Mouse (Mus musculus): ENCODE measurements around the gene Cactin.

The Cactin gene

DNA sequence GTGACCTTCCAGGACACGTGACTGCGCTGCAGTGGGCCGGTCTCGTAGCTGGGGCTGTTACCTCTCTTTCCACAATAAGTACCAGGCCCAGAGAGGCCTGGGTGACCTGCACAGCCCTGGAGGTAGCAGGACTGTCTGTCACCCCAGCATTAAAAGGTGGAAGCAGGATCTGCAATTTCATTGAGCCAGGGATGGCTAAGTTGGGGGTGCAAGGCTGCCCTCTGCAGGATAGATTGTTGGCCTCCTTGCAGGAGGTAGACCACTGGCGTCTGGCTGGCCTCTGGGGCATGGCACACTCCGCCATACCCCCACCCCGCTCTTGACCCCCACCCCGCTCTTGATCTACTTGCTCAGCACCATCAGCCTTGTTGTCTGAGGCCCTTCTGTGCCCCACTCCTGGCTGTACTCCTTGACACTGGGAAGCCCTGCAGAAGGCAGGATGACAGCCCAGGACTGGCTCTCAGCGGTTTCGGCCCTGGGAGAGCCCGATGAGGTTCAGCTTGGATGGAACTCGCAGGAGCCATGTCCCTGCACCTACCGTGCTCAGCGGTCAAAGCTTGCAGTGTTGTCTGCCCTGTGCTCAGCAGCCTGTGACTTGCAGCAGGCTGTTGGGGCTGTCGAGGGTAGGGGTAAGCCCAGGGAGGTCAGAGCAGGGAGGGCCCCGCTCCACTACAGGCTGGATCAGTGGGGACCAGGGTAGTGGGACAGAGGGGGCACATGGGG is 4.4 kb upstream of the Cactin start:
- in situ Hi-C loops (cut with MboI, MseI): no loop called here

DNA sequence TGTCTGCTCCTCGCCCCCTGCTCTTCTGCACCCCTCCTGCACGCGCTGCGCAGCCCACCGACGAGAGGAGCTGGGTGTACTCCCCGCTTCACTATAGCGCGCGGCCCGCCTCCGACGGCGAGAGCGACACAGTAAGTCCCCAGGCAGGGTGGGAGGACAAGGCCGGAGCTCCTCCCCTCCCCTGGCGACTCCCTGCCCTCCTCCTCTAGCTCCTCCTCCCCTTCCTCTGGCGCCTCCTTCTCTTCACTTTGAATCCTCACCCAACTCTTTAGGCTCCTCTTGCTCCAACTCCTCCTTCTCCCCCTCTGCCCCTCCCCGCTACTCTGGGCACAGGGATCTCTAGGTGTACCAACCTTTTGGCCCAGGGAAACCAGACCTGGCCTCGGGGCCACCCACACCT is 3.6 kb upstream of the Cactin start:
- in situ Hi-C loops (cut with MboI, MseI): no loop called here

DNA sequence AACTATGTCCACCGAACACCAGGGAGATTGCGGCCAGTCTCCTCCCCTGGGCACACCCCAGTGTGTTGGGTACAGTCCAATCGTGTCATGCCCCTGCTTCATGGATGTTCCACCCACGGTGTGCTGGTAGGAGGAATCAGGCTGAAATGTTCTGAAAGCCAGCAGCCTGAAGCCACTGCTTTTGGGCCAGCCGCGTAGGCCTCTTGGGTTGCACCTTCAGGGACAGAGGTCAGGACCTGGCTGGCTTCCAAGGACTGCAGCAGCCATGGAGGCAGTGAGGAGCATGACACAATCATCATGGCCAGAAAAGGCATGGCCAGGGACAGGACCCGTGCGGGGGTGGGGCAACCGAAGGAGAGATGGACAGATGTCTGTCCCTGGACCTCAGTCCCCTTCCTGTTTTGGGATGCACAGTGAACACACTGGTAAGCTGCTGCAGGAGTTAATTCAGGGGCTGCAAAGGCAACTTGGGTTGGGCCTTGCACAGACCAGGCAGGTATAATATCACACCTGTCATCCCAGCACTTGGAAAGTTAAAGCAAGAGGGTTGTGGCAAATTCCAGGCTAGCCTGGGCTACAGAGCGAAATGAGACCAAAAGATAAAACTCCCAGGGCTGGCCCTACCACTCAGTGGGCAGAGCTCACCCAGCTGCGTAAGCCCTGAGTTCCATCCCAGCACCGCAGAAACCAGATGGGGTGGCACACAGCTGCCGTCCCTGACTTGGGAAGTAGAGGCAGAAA is 2.1 kb upstream of the Cactin start:
- in situ Hi-C loops (cut with MboI, MseI): no loop called here

DNA sequence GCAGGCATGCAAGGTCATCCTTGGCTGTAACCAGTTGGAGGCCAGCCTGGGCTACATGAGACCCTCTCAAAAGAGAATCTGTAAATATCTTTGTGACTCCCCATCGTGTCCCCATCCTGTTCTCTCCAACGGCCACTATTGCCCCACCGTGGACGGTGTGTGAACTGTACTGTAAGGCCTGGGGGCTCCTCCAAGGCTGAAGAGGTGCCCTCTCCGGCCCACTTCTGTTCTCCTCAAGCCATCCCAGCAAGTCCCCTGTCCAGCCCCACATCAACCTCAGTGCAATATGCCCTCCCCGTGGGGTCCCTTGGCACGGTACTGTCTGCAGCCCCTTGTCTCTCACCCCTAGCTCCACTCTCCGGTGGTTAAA is 1.6 kb upstream of the Cactin start:
- in situ Hi-C loops (cut with MboI, MseI): no loop called here

DNA sequence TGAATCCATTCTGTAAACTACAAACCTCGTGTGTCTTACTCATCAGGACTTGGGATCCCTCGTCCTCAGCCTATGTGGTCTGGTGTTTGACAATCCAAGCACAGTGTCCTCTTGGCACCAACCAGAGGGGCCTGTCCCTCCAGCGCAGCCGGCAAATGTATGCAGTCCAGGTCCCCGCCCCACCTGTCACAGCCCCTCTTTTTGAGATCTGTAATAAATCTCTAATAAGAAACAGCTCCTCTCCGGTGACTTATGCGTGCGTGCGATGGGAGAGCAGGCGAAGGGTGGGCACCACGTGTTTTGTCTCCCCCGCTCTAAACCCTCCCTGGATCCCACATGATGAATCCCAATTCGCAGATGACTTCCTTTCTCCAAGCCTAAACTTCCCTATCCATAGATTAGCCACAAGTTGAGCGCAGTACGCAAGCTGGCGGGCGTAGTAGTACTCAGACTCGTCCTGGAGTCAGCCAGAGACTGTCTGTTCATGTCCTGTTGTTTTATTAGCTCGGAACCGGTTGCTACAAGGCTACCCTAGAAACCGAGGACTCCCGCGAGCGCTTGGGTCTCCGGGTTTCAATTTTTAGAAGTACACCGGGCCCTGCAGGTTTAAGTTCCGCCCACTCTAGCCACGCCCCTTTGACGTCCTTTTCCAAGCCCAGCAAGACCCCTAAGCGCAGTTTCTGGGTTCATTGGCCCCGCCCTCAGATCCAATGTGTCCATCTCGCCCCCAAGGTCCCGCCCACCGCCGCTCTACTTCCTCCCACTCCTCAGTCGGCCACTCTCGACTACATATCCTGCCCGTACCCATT is 958 bp upstream of the Cactin start:
- in situ Hi-C loops (cut with MboI, MseI): loop anchor here in 1 of 2 experiments (5.0 kb wide), 1 partner anchor 33 kb away; no protein-coding TSS in a partner anchor

DNA sequence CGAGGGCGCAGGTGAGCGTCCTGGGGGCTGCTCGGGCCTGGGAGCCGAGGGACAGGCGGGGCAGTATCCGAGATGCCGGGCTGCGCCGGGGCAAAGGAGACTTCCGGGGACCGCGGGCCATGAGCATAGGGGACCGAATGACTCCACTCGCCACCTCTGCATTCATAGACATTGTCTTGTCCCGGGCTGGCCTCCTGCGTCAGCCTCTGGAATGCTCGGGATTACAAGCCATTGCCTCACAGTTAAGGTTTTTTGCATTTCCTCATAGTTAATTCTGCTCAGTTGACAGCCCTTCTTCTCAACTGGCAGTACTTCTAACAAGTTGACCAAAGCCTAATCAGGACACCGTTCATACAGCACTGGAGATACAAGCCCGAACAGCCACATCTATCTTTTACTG is 533 bp downstream of the Cactin start:
- in situ Hi-C loops (cut with MboI, MseI): loop anchor here in 1 of 2 experiments (5.0 kb wide), 1 partner anchor 34 kb away; no protein-coding TSS in a partner anchor

DNA sequence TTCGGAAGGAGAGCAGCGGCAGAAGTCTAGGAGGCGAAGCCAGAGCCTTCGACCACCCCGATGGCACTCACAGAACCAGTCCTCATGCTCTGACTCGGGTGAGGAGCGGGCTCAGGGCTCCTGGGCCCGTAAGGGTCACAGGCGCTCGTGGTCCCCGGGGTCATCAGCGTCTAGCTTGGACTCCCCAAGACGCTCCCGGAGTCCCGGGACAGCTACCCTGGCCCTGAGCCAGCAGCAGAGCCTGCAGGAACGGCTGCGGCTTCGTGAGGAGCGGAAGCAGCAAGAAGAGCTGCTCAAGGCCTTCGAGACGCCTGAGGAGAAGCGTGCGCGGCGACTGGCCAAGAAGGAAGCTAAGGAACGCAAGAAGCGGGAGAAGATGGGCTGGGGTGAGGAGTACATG is 1.5 kb downstream of the Cactin start:
- in situ Hi-C loops (cut with MboI, MseI): loop anchor here in 1 of 2 experiments (5.0 kb wide), 1 partner anchor 35 kb away; no protein-coding TSS in a partner anchor

DNA sequence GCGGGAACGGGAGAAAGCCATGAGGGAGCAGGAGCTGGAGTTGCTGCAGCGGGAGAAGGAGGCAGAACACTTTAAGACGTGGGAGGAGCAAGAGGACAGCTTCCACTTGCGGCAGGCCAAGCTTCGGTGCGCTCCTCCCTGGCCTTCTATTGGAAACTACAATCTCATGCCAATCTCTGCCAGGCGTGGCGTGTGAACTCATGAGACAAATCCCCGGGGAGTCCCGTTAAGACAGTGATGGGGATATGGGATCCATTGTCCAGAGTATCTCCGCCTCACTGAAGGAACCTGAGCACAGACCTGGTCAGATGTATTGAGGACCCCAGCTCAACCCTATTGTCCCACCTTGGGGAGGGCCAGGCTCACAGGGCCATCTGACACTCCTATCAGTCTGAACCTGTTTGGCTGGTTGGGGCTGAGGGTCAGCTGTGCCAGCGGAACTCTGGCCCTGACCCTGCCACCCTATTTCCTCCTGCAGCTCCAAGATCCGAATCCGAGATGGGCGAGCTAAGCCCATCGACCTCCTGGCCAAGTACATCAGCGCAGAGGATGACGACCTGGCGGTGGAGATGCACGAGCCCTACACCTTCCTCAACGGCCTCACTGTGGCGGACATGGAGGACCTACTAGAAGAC is 2.4 kb downstream of the Cactin start:
- in situ Hi-C loops (cut with MboI, MseI): loop anchor here in 1 of 2 experiments (5.0 kb wide), 1 partner anchor 36 kb away; no protein-coding TSS in a partner anchor

DNA sequence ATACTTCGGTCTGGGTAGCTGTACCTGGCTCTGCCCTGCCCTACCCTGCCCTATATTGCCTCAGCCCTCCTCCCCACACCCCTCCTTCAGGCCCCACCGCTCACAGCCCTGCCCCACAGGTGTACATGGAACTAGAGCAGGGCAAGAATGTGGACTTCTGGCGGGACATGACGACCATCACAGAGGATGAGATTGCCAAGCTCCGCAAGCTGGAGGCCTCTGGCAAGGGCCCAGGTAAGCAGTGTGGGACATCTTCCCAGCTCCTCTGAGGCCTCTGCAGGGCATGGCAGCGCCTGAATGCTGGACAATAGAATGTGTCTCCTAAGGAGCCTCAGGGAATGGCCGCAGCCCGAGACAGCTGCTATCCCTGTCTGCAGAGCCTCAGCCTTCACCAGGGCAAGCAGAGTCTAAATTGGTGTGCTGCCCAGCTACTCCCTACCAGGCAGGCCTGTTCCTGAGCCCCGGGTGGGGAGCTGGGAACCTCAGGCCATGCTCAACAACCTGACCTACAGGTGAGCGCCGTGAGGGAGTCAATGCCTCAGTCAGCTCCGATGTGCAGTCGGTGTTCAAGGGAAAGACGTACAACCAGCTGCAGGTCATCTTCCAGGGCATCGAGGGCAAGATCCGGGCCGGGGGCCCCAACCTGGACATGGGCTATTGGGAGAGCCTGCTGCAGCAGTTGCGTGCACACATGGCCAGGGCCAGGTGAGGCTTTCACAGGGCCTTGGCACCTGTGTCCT is 3.1 kb downstream of the Cactin start:
- in situ Hi-C loops (cut with MboI, MseI): loop anchor here in 1 of 2 experiments (5.0 kb wide), 1 partner anchor 37 kb away; no protein-coding TSS in a partner anchor

DNA sequence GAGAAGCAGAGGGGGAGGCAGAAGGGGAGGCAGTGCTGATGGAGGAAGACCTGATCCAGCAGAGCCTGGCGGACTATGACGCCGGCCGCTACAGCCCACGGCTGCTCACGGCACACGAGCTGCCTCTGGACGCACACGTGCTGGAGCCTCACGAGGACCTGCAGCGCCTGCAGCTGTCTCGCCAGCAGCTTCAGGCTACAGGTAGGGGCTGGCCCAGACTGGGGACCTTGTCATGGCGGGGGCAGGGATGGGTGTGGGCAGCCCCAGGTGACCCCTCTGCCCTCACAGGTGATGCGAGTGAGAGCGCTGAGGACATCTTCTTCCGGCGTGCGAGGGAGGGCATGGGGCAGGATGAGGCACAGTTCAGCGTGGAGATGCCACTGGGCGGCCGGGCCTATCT is 4.3 kb downstream of the Cactin start:
- in situ Hi-C loops (cut with MboI, MseI): no loop called here

DNA sequence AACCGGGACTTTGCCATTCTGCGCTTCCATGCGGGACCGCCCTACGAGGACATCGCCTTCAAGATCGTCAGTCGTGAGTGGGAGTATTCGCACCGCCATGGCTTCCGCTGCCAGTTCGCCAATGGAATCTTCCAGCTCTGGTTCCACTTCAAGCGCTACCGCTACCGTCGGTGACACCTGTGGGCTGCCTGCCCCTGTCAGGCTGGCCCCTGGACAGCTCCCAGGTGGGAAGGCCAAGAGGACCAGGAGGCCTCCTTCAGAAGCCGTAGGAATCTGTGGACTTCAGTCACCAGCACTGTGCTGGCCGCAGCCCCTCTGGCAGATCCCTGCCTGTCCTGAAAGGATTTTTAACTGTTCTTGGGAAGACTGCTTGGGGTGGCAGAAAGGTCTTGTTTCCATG is 4.9 kb downstream of the Cactin start:
- in situ Hi-C loops (cut with MboI, MseI): no loop called here

DNA sequence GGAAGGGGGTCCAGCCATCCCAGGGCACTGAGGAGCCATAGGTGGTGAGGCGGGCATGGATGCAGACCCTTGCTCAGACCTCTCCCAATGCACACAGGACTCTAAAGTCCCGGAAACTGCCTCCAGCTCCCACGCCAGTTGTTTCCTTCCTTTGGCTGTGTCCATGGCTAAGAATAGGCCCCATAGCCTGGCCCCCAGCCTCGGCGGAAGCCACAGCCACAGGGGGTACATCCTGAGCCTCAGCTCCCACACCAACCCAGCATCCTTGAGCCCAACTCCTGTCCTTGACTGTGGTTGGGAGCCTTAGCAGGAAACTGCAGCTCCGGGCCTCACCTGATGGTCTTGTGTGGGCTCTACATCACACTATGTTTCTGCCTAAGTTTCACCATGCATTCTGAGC is 6.0 kb downstream of the Cactin start:
- in situ Hi-C loops (cut with MboI, MseI): no loop called here

DNA sequence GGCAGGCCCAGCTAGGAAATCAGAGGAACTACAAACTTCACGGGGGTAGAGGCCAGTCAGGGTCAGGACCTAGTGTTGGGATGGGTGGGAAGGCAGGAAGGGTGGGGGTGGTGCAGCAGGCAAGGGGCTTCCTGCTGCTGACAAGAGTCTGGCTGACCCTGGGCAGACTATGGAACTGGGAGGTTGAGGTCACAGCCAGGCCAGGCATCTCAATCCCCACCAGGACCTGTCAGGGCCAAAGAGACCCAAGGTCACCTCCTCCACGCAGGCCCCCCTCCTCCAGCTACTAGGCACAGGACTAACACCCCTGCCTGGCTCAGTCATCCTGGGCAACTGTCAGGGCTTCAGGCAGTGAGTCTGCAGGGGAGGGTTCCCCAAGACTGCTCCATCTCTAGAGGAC is 7.1 kb downstream of the Cactin start:
- in situ Hi-C loops (cut with MboI, MseI): no loop called here

DNA sequence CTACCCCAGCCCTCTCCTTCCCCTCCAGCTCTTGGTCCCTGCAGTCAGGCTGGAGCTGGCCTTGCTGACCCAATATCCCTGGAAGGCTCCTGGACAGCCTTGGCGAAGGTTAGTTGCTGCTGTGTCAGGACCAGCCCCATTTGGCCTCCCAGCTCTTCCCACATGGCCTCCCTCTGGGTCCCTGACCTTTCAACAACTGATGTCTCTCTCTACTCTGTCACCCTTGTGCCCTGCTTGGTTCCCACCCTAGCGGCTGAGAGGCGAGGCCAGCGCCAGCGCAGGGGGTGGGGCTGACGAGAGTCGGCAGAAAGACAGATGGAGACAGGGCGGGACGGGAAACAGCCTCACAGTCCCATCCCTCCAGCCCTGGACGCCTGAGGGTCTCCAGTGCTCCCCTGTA is 7.5 kb downstream of the Cactin start, which contains the start of gene Tbxa2r:
Tbxa2r (plus strand) TSS at position 346 of the 400 bp plus-strand sequence.
- in situ Hi-C loops (cut with MboI, MseI): no loop called here

DNA sequence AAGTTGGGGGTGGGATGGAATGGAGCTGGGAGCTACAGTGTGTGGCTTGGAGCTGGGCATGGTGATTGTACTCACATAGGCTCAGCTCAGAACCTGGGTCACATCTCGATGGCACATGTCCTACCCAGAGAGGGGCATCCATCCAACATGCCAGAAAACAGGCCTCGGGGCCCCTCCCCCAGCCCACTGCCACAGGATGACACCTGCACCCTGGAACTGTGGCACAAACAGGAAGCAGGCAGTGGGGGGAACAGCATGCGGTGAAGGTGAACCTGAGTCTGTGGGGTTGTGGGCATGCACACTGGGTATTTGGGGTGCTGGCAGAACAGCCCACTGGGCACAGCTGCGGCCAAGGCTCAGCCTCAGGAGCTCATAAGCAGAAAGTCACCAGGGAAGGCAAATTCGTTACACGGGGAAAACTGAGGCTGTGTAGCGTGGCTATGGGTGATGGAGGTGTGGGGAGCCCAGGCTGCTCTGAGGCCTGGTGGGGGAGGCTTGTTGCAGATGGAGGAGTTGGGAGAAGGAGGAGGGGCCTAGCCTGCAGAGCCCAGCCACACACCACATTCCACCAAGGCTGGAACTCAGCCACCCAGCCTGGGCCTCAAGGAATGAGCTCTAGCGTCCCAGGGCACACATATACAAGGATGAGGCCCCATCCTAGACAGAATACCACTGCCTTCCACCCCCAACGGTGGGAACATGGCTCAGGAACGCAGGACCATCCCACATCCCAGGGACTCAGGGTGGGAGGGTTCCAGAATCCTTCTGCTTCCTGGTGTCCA is 8.5 kb downstream of the Cactin start:
- in situ Hi-C loops (cut with MboI, MseI): no loop called here

DNA sequence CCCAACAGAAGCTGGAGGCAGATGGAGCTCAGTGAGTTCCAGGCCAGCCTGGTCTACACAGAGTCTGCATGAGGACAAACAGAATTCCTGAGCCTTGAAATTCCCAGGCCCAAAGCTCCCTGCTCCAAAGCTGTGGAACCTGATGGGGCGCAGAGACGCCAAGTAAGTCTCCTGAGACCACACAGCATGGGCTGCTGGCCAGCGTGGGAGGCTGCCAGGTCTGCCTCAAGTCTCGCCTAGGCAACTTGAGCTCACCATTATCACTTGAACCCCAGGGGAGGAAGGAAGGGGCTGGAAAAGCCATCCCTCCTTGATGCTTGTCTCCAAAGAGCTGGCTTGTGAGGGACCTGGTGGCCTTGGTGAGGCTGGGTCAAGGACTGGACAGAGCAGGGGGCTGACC is 9.1 kb downstream of the Cactin start:
- in situ Hi-C loops (cut with MboI, MseI): loop anchor here in 1 of 2 experiments (5.0 kb wide), 1 partner anchor 97 kb away; no protein-coding TSS in a partner anchor

DNA sequence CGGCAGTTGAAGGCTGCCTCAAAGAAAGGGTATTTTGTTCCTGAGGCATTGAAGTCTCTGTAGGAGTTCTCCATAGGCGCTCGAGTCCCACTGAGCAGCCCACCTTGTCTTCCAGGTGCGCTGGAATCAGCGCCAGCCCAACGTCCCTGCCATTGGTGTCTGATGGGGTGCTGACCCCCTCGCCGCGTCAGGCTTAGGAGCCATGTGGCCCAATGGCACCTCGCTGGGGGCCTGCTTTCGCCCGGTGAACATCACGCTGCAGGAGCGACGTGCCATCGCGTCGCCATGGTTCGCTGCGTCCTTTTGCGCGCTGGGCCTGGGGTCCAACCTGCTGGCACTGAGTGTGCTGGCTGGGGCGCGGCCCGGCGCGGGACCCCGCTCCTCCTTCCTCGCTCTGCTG is 11.4 kb downstream of the Cactin start:
- in situ Hi-C loops (cut with MboI, MseI): loop anchor here in 1 of 2 experiments (5.0 kb wide), 1 partner anchor 95 kb away; no protein-coding TSS in a partner anchor

DNA sequence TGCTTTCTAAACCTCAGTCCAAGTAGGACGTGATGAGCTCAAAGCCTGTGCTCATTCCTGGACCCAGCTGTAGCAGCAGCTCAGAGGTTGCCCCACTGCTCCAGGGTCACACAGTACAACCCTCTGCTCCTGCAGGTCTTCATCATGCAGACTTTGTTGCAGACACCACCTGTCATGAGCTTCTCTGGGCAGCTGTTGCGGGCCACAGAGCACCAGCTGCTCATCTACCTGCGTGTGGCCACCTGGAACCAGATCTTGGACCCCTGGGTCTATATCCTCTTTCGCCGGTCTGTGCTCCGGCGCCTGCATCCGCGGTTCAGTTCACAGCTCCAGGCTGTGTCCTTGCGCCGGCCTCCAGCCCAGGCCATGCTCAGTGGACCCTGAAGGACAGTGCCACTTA is 13.4 kb downstream of the Cactin start:
- in situ Hi-C loops (cut with MboI, MseI): loop anchor here in 1 of 2 experiments (5.0 kb wide), 1 partner anchor 93 kb away; no protein-coding TSS in a partner anchor

Data from T-helper 17 cell (primary cell).